Mouse (Mus musculus) telencephalon, adult 2 months (tissue): ENCODE measurements around the gene Upp2.

Experiments used
- DNase-seq: peaks from one replicate; pipeline ENCODE4 v3.0.0-alpha.2; 2011; ENCODE audit warnings: low read depth, low spot score

Upp2 gene

GRCm38 (mm10) chr2:58842443-58842842, 275.3 kb downstream of the Upp2 start:
- no peak for DNase-seq
